ENCODE assay signal across 35 mouse cellular contexts in genomic region chr6:32022537-32022869, GRCm38 (mm10). TPM values are rescaled to one million over a fixed set of nuclear protein-coding genes. Genes with fewer than 3 reads are reported as not detected.
"Had no signal": no experiment of that assay in that cellular context is flagged by ENCODE, and none has a peak within 500 bp of the region (broad histone marks: within the 10 kb centered on the region; RNA-seq: fewer than 3 reads in every experiment).

No protein-coding gene starts in this region.

- H3K27me3 ChIP-seq: heart, embryonic 12.5 days; intestine, embryonic 15.5 days; kidney, embryonic 15.5 days; liver, embryonic 13.5 days; liver, embryonic 15.5 days had no signal

- DNase-seq: gastrocnemius, adult 2 months; gastrocnemius, postnatal 14 days; gastrocnemius, postnatal 36 days; heart, postnatal 4 days; kidney, postnatal 10 days; kidney, postnatal 25 days; liver; liver, embryonic 13.5 days had no signal

- H3K4me3 ChIP-seq: gastrocnemius, adult 2 months; heart, embryonic 10.5 days; heart, embryonic 12.5 days; intestine, embryonic 15.5 days; kidney, embryonic 15.5 days; layer of hippocampus, adult 2 months; left cerebral cortex, adult 2 months; limb, embryonic 10.5 days; limb, embryonic 12.5 days; liver, embryonic 13.5 days; liver, embryonic 15.5 days had no signal

- H3K9ac ChIP-seq: heart, embryonic 12.5 days; hindbrain, embryonic 14.5 days; intestine, embryonic 15.5 days; kidney, embryonic 15.5 days; limb, embryonic 12.5 days; liver, embryonic 13.5 days; liver, embryonic 15.5 days had no signal

- H3K9me3 ChIP-seq: heart, embryonic 10.5 days; intestine, embryonic 15.5 days; kidney, embryonic 15.5 days; limb, embryonic 10.5 days; liver, embryonic 13.5 days; liver, embryonic 15.5 days had no signal

- ATAC-seq: hindbrain, embryonic 16.5 days; inflammation-experienced regulatory T-cells, adult 6 months; intestine, embryonic 15.5 days; intestine, postnatal 0 days had no signal

- H3K4me1 ChIP-seq: intestine, embryonic 15.5 days; limb, embryonic 10.5 days; liver, embryonic 13.5 days; liver, embryonic 15.5 days had no signal

- H3K4me2 ChIP-seq: heart, embryonic 12.5 days; hindbrain, embryonic 14.5 days; intestine, embryonic 15.5 days; kidney, embryonic 15.5 days; limb, embryonic 12.5 days; liver, embryonic 11.5 days; liver, embryonic 13.5 days; liver, embryonic 15.5 days had no signal

- H3K27ac ChIP-seq: gastrocnemius, adult 2 months; heart, embryonic 10.5 days; hindbrain, embryonic 14.5 days; intestine, embryonic 15.5 days; kidney, embryonic 15.5 days; layer of hippocampus, adult 2 months; left cerebral cortex, adult 2 months; limb, embryonic 10.5 days; limb, embryonic 12.5 days; liver, embryonic 13.5 days; liver, embryonic 15.5 days had no signal

- H3K36me3 ChIP-seq: heart, embryonic 10.5 days; heart, embryonic 12.5 days; intestine, embryonic 15.5 days; kidney, embryonic 15.5 days; limb, embryonic 10.5 days; limb, embryonic 12.5 days; liver, embryonic 13.5 days; liver, embryonic 15.5 days had no signal

RNA-seq across cellular contexts. Expression of gene 1700012A03Rik, which starts 27.5 kb away (rescaled TPM):
- total RNA-seq: gastrocnemius, adult 2 months; gastrocnemius, postnatal 14 days; gastrocnemius, postnatal 36 days; heart, adult 18-20 months; heart, adult 8-10 months; heart, postnatal 10 days; heart, postnatal 25 days; heart, postnatal 4 days; layer of hippocampus, adult 2 months; layer of hippocampus, postnatal 10 days; layer of hippocampus, postnatal 25 days; left cerebral cortex, adult 2 months; left cerebral cortex, postnatal 14 days; left cerebral cortex, postnatal 36 days had no signal
- polyA plus RNA-seq: frontal cortex, adult 2 months; heart, embryonic 10.5 days; heart, embryonic 12.5 days; heart, embryonic 14.5 days; heart, embryonic 16.5 days; hindbrain, embryonic 11.5 days; hindbrain, embryonic 14.5 days; hindbrain, embryonic 16.5 days; inflammation-experienced regulatory T-cells, adult 6 months; intestine, embryonic 15.5 days; intestine, postnatal 0 days; kidney, embryonic 15.5 days; limb, embryonic 10.5 days; limb, embryonic 12.5 days; limb, embryonic 14.5 days; liver, embryonic 11.5 days; liver, embryonic 13.5 days; liver, embryonic 15.5 days had no signal
